Mouse (Mus musculus) midbrain, embryonic 12.5 days (tissue): ENCODE data around the gene Apol9a. TPM values are rescaled to one million over a fixed set of nuclear protein-coding genes. Genes with fewer than 3 reads are reported as not detected.
"Not testable (repeated sequence)": the region's sequence is repeated elsewhere in the genome, so short reads cannot be mapped to it uniquely, and the experiment has no call there.

Source experiments
- ATAC-seq: fragments of 200-750 bp; cut with Nextera tagmentation; 2 replicates; pipeline ENCODE4 v1.8.0; 2017; ENCODE audit warnings: low read depth, moderate TSS enrichment, moderate library complexity; ENCODE audit not compliant: low FRiP score
- H3K27ac ChIP-seq: fragments of 300-500 bp; sonication (generic); replicated peaks from 2 replicates; pipeline ENCODE4 v1.5.1; 2016; ENCODE audit warnings: mild to moderate bottlenecking
- H3K27me3 ChIP-seq: fragments of 300-500 bp; sonication (generic); 2 replicates; pipeline ENCODE4 v1.6.1; 2016; ENCODE audit warnings: mild to moderate bottlenecking
- H3K36me3 ChIP-seq: fragments of 300-500 bp; sonication (generic); 2 replicates; pipeline ENCODE4 v1.6.1; 2016
- H3K4me1 ChIP-seq: fragments of 300-500 bp; sonication (generic); 2 replicates; pipeline ENCODE4 v1.6.1; 2016
- H3K4me2 ChIP-seq: fragments of 300-500 bp; sonication (generic); replicated peaks from 2 replicates; pipeline ENCODE4 v1.6.1; 2016; ENCODE audit warnings: mild to moderate bottlenecking, moderate library complexity
- H3K4me3 ChIP-seq: fragments of 300-500 bp; sonication (generic); 2 replicates; pipeline ENCODE4 v1.5.1; 2016; ENCODE audit warnings: mild to moderate bottlenecking
- H3K9ac ChIP-seq: fragments of 300-500 bp; sonication (generic); replicated peaks from 2 replicates; pipeline ENCODE4 v1.6.1; 2016; ENCODE audit warnings: mild to moderate bottlenecking, moderate library complexity
- H3K9me3 ChIP-seq: fragments of 300-500 bp; sonication (generic); 2 replicates; pipeline ENCODE4 v1.6.1; 2016; ENCODE audit warnings: mild to moderate bottlenecking
- WGBS: fragments of 180-500 bp; shearing (Covaris S2); methylation state at CpG from one replicate; pipeline ENCODE4 v1.1.7; 2016; 5-methylcytosine and 5-hydroxymethylcytosine counted together
- polyA plus RNA-seq: library from polyadenylated mRNA; unstranded; fragments of >200 nt; fragmentation: Nextera tagmentation; extraction: Ambion mirVana; gene quantifications from 2 replicates; pipeline ENCODE4 v1.2.1, GENCODE M21; 2016

The Apol9a gene
- polyA plus RNA-seq = 0.07 TPM in 1 of 2 replicates, not detected in the other

- not testable (repeated sequence) for H3K4me1 ChIP-seq, ATAC-seq, H3K36me3 ChIP-seq, H3K27ac ChIP-seq, H3K4me2 ChIP-seq, H3K27me3 ChIP-seq, H3K4me3 ChIP-seq, H3K9ac ChIP-seq, H3K9me3 ChIP-seq
- 100% methylated on average over 1 of the region's 4 CpGs for WGBS
Observed at GRCm38 (mm10) chr15:77411035-77411434, at the start of gene Apol9a. Gene Apol9a (minus strand): TSS chr15:77411135.

DNA sequence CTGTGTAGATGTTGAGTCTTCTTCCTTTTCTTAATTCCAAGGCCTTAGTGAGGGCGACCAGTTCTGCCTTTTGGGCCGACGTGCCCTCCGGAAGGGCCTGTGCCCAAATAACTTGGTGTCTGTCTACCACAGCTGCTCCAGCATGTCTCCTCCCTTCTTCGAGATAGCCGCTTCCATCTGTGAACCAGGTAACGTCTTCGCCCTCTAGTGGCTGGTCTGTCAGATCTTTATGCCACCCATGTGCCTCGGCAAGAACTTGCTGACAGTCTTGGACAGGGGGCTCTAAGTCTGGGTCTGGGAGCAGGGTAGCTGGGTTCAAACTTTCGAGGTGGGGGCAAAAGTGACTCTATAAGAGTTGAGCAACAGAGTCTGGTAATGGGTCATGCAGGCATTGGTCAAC is 39.0 kb upstream of the Apol9a start:
- H3K27ac ChIP-seq, H3K4me1 ChIP-seq, H3K27me3 ChIP-seq, H3K36me3 ChIP-seq, H3K4me3 ChIP-seq, H3K9me3 ChIP-seq, H3K4me2 ChIP-seq, ATAC-seq, H3K9ac ChIP-seq: not testable (repeated sequence)
- 57% methylated on average over 10 of the region's 10 CpGs for WGBS

DNA sequence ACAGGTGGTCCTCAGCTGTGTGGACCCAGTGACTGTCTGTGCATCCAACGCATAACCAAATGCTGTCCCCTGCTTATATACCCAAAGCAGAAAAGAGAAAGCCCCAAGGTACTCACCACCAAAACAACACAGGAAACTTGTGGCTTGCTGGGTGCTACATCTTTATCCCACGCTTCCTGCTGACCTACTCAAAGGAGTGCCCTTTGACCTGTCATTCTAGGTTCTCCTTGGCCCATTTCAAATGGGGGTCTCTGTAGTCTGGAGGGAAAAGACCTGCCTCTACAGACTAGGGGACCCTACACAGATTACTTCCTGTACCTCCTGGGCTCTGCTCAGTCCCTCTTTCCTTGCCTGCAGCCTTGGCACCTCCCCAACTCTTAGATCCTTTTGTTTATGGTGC is 36.5 kb upstream of the Apol9a start, which contains the start of gene Apol7b:
Apol7b (minus strand) TSS at position 101 of the 400 bp plus-strand sequence.
- H3K4me3 ChIP-seq, H3K27ac ChIP-seq, H3K36me3 ChIP-seq, H3K9ac ChIP-seq, H3K4me1 ChIP-seq, H3K9me3 ChIP-seq, H3K27me3 ChIP-seq, ATAC-seq, H3K4me2 ChIP-seq: not testable (repeated sequence)
- WGBS = 87% methylated on average over 2 of the region's 2 CpGs

GRCm38 (mm10) chr15:77445668-77446067 is 34.7 kb upstream of the Apol9a start:
- not testable (repeated sequence) for H3K36me3 ChIP-seq, H3K4me2 ChIP-seq, H3K9me3 ChIP-seq, H3K27me3 ChIP-seq, H3K4me1 ChIP-seq, H3K4me3 ChIP-seq, ATAC-seq, H3K9ac ChIP-seq, H3K27ac ChIP-seq
- 78% methylated on average over 1 of the region's 1 CpGs for WGBS

- H3K4me2 ChIP-seq, ATAC-seq, H3K27me3 ChIP-seq, H3K4me1 ChIP-seq, H3K9ac ChIP-seq, H3K36me3 ChIP-seq, H3K27ac ChIP-seq, H3K9me3 ChIP-seq, H3K4me3 ChIP-seq: not testable (repeated sequence)
- WGBS = 84% methylated on average over 8 of the region's 8 CpGs
Observed at GRCm38 (mm10) chr15:77444746-77445145, 33.8 kb upstream of the Apol9a start.

DNA sequence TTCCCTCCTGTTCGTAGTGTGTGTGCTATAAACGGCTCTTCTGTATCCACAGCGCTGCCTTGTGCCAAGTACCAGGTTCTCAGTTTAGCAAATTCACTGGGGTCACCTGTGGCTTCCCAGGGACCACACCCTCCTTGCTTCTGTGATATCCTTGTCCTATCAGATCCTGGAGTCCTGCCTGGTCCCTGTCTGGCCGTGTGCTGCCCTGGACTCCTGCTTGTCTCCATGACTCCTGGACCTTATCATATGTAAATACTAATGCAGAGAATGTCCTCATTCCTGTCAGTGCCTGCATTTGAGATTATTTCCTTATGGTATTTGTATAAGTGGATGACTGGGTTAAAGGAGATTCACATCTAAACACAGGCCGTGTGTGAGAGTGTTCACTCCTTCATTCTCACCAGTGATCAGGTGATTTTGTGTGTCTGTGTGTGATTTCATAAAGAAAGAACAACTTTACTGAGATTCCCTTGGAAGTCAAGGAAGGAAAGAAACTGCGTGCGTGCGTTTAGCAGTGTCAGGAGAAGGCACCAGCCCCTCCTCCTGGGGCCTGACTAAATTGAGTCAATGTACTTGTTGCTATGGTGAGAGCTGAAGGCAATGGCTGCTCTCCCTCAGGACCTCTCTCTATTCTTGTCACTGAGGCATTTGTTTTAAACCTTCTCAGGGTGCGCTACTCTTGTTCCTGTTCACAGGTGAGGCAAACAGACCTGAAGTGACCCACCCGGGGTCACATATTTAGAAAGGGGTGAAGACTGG is 17.9 kb upstream of the Apol9a start:
- ATAC-seq, H3K4me2 ChIP-seq: not testable (repeated sequence)

DNA sequence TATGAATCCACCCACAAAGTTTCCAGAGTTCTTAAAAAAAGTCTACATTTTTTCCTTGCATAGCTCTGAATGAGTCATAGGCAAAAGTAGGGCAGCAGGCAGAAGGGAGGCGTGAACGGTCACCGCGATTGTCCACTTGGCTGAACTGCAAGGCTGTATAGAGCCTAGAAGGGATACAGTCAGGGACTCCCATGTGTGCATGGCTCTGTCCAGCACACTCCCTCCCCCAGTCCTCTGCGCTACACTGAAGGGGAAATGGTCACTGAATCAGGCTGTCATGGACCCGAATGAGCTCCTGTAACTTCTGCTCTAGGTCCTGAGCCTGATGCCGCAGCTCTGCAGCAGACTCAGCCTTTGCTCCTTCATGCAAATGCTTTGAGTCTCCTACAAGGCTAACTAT is 12.0 kb upstream of the Apol9a start:
- not testable (repeated sequence) for H3K4me3 ChIP-seq, H3K27me3 ChIP-seq, H3K9ac ChIP-seq, H3K36me3 ChIP-seq, H3K4me2 ChIP-seq, H3K9me3 ChIP-seq, H3K27ac ChIP-seq, ATAC-seq, H3K4me1 ChIP-seq
- 91% methylated on average over 5 of the region's 7 CpGs for WGBS

More for the DNA sequence above, 17.9 kb upstream of the Apol9a start:
- not testable (repeated sequence) for H3K27me3 ChIP-seq, H3K36me3 ChIP-seq, H3K9ac ChIP-seq, H3K4me1 ChIP-seq, H3K27ac ChIP-seq, H3K4me3 ChIP-seq, H3K9me3 ChIP-seq
- WGBS = 76% methylated on average over 9 of the region's 10 CpGs

DNA sequence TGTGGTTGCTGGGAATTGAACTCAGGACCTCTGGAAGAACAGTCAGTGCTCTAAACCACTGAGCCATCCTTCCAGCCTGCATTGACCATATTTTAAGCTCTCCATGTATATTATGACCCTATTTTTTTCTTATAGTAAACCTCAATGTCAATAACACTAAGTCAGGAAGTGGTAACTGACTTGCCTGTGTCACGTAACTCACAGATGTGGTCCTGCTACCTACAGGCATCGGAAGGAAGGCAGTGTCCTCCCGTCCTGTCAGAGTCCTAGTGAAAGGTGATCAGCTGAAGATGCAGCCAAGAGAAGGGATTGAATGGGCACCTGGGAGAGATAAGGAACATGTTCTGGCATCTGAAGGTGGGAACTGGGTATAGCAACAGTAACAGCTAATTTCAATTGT is 8.7 kb upstream of the Apol9a start:
- H3K9ac ChIP-seq, H3K27me3 ChIP-seq, H3K4me1 ChIP-seq, H3K27ac ChIP-seq, H3K4me3 ChIP-seq, H3K36me3 ChIP-seq, H3K4me2 ChIP-seq, H3K9me3 ChIP-seq, ATAC-seq: not testable (repeated sequence)
- WGBS = no CpG with 5 or more reads among the region's 3 CpGs

DNA sequence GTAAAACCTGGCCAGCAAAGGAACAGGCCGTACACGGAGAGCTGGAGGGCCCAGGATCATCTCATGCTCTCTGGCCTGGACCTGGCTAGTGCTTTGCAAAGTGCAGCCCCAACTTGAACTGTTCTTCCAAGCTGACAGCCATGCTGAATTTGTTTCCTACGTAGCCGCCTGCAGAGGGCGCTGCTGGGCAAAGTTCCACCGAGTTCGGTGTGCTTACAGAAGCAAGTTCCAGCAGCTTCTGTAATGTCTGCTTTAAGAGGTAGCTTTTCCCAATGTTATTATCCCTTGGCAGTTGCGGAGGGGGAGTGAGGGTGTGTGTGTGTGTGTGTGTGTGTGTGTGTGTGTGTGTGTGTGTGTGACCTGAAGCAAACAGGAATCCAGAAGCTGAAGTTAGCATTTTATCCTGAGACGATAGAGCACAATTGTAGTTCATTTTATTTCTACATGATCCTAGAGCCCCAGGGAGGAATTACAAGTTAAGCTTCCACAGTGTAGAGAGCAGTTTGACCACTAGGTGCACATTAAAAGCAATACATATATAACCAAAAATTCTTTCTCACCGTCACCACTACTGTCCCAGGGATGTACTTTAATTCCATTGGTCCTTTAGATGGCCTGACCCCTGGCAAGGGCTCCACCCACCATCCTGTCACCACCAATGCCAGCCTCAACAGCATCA is 5.9 kb upstream of the Apol9a start:
- H3K27me3 ChIP-seq, H3K4me2 ChIP-seq, H3K4me3 ChIP-seq, H3K27ac ChIP-seq, H3K9me3 ChIP-seq, H3K4me1 ChIP-seq, ATAC-seq, H3K36me3 ChIP-seq, H3K9ac ChIP-seq: not testable (repeated sequence)
- 22% methylated on average over 3 of the region's 10 CpGs for WGBS

- H3K9ac ChIP-seq, H3K4me1 ChIP-seq, H3K9me3 ChIP-seq, H3K4me2 ChIP-seq, H3K4me3 ChIP-seq, H3K36me3 ChIP-seq, H3K27ac ChIP-seq, ATAC-seq, H3K27me3 ChIP-seq: not testable (repeated sequence)
- WGBS = 72% methylated on average over 2 of the region's 2 CpGs
Observed at GRCm38 (mm10) chr15:77415653-77416052, 4.7 kb upstream of the Apol9a start.

GRCm38 (mm10) chr15:77412695-77413094 is 1.8 kb upstream of the Apol9a start:
- not testable (repeated sequence) for H3K27me3 ChIP-seq, H3K27ac ChIP-seq, H3K36me3 ChIP-seq, H3K4me2 ChIP-seq, H3K9me3 ChIP-seq, H3K4me3 ChIP-seq, ATAC-seq, H3K4me1 ChIP-seq, H3K9ac ChIP-seq
- WGBS = 31% methylated on average over 4 of the region's 4 CpGs

DNA sequence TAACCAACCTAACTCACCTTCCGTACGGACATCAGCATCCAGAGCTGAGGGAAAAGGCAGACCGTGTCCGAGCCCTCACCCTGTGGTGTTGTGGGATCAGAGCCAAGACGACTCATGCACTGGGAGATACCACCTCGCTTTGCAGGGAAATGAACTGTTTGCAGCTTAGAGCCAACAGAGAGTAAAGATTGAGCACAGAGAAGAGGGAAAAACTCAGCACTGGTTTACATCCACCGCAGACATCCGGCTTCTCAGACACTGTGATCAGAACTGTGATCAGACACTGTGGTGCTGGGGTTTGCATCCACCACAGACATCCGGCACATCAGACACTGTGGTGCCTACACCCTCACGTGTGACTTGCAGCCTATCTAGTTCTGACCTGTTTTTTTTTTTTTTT is 4.6 kb downstream of the Apol9a start:
- not testable (repeated sequence) for ATAC-seq, H3K4me2 ChIP-seq, H3K27me3 ChIP-seq, H3K9me3 ChIP-seq, H3K4me1 ChIP-seq, H3K27ac ChIP-seq, H3K36me3 ChIP-seq, H3K4me3 ChIP-seq, H3K9ac ChIP-seq
- 87% methylated on average over 10 of the region's 10 CpGs for WGBS
